Mouse (Mus musculus): ENCODE measurements around the gene Wbp1l. TPM values are rescaled to one million over a fixed set of nuclear protein-coding genes. Genes with fewer than 3 reads are reported as not detected.

The Wbp1l gene
- polyA plus RNA-seq, 1 experiment from 2014 or later, result 40.7 TPM

GRCm38 (mm10) chr19:46662784-46663183, 63.9 kb downstream of the Wbp1l start:
- H3K9ac ChIP-seq (ENCODE audit: low read depth, low read length), result no peak overlapping the region
- H3K27me3 ChIP-seq (replicated peaks; ENCODE audit: control insufficient read depth, insufficient read depth, low read length), result no peaks in the 10 kb centered on the region
- no peak overlapping the region for H3K4me2 ChIP-seq
- H3K36me3 ChIP-seq (ENCODE audit: control insufficient read depth, insufficient read depth, low read length), result no peaks in the 10 kb centered on the region
- no peak for ATAC-seq (replicated peaks; ENCODE audit: low FRiP score)
- H3K4me3 ChIP-seq (ENCODE audit: low read depth, low read length), result no peak overlapping the region
- H3K9me3 ChIP-seq (ENCODE audit: control insufficient read depth, low read length), result no peaks in the 10 kb centered on the region
- no peak overlapping the region for H3K27ac ChIP-seq (ENCODE audit: low read depth, low read length)
- no peak for DNase-seq (ENCODE audit: low spot score)
- 81% methylated on average over 6 of the region's 6 CpGs for whole genome bisulfite sequencing
- H3K4me1 ChIP-seq (replicated peaks; ENCODE audit: control insufficient read depth, insufficient read depth, low read length), result peaks cover 2% of the 10 kb centered on the region; the same call in 1 of the 2 replicates

GRCm38 (mm10) chr19:46665474-46665873, 66.6 kb downstream of the Wbp1l start:
- DNase-seq (ENCODE audit: low spot score), result no peak
- Histone ChIP-seq H3K27me3 (replicated peaks; ENCODE audit: control insufficient read depth, insufficient read depth, low read length) (no peaks in the 10 kb centered on the region), H3K36me3 (ENCODE audit: control insufficient read depth, insufficient read depth, low read length) (no peaks in the 10 kb centered on the region), H3K4me2 (no peak overlapping the region), H3K9me3 (ENCODE audit: control insufficient read depth, low read length) (no peaks in the 10 kb centered on the region), H3K4me1 (replicated peaks; ENCODE audit: control insufficient read depth, insufficient read depth, low read length) (peaks cover 15% of the 10 kb centered on the region), H3K9ac (ENCODE audit: low read depth, low read length) (no peak overlapping the region), H3K4me3 (ENCODE audit: low read depth, low read length) (no peak overlapping the region), H3K27ac (ENCODE audit: low read depth, low read length) (no peak overlapping the region)
- 69% methylated on average over 7 of the region's 7 CpGs for WGBS
- ATAC-seq (replicated peaks; ENCODE audit: low FRiP score), result no peak

GRCm38 (mm10) chr19:46667300-46667699, 68.4 kb downstream of the Wbp1l start:
- Histone ChIP-seq H3K9ac (ENCODE audit: low read depth, low read length) (no peak overlapping the region), H3K4me3 (ENCODE audit: low read depth, low read length) (no peak overlapping the region), H3K4me1 (replicated peaks; ENCODE audit: control insufficient read depth, insufficient read depth, low read length) (peaks cover 17% of the 10 kb centered on the region), H3K36me3 (ENCODE audit: control insufficient read depth, insufficient read depth, low read length) (no peaks in the 10 kb centered on the region), H3K9me3 (ENCODE audit: control insufficient read depth, low read length) (no peaks in the 10 kb centered on the region), H3K27me3 (replicated peaks; ENCODE audit: control insufficient read depth, insufficient read depth, low read length) (no peaks in the 10 kb centered on the region; the same call in 1 of the 2 replicates), H3K27ac (ENCODE audit: low read depth, low read length) (no peak overlapping the region), H3K4me2 (no peak overlapping the region)
- ATAC-seq (replicated peaks; ENCODE audit: low FRiP score), result no peak
- DNase-seq (ENCODE audit: low spot score), result no peak
- WGBS, result 42% methylated on average over 11 of the region's 11 CpGs

- H3K9ac ChIP-seq (ENCODE audit: low read depth, low read length), result no peak overlapping the region
- H3K36me3 ChIP-seq (ENCODE audit: control insufficient read depth, insufficient read depth, low read length), result no peaks in the 10 kb centered on the region
- H3K4me1 ChIP-seq (replicated peaks; ENCODE audit: control insufficient read depth, insufficient read depth, low read length), result peaks cover 20% of the 10 kb centered on the region
- H3K27me3 ChIP-seq (replicated peaks; ENCODE audit: control insufficient read depth, insufficient read depth, low read length), result no peaks in the 10 kb centered on the region; the same call in 1 of the 2 replicates
- no peak overlapping the region for H3K27ac ChIP-seq (ENCODE audit: low read depth, low read length)
- no peak overlapping the region for H3K4me2 ChIP-seq
- no peak overlapping the region for H3K4me3 ChIP-seq (ENCODE audit: low read depth, low read length)
- no peaks in the 10 kb centered on the region for H3K9me3 ChIP-seq (ENCODE audit: control insufficient read depth, low read length)
- peak; percentile 64 for ATAC-seq (replicated peaks; ENCODE audit: low FRiP score)
- DNase-seq (ENCODE audit: low spot score), result no peak
- WGBS, result 76% methylated on average over 10 of the region's 10 CpGs
These were observed 69.4 kb downstream of the Wbp1l start for GRCm38 (mm10) chr19:46668263-46668662.

GRCm38 (mm10) chr19:46669802-46670201, 70.9 kb downstream of the Wbp1l start:
- peak overlapping the region; percentile 2 for H3K4me2 ChIP-seq
- WGBS, result 31% methylated on average over 5 of the region's 5 CpGs
- no peak overlapping the region for H3K9ac ChIP-seq (ENCODE audit: low read depth, low read length)
- H3K4me1 ChIP-seq (replicated peaks; ENCODE audit: control insufficient read depth, insufficient read depth, low read length), result peaks cover 20% of the 10 kb centered on the region
- DNase-seq (ENCODE audit: low spot score), result no peak
- no peaks in the 10 kb centered on the region; the same call in 1 of the 2 replicates for H3K27me3 ChIP-seq (replicated peaks; ENCODE audit: control insufficient read depth, insufficient read depth, low read length)
- no peaks in the 10 kb centered on the region for H3K36me3 ChIP-seq (ENCODE audit: control insufficient read depth, insufficient read depth, low read length)
- H3K9me3 ChIP-seq (ENCODE audit: control insufficient read depth, low read length), result no peaks in the 10 kb centered on the region
- H3K27ac ChIP-seq (ENCODE audit: low read depth, low read length), result no peak overlapping the region
- H3K4me3 ChIP-seq (ENCODE audit: low read depth, low read length), result no peak overlapping the region
- no peak for ATAC-seq (replicated peaks; ENCODE audit: low FRiP score)

- WGBS, result 24% methylated on average over 13 of the region's 13 CpGs
- no peaks in the 10 kb centered on the region; the same call in 1 of the 2 replicates for H3K27me3 ChIP-seq (replicated peaks; ENCODE audit: control insufficient read depth, insufficient read depth, low read length)
- DNase-seq (ENCODE audit: low spot score) (peak; percentile 53), ATAC-seq (replicated peaks; ENCODE audit: low FRiP score) (no peak; the same call in 1 of the 2 replicates)
- H3K9me3 ChIP-seq (ENCODE audit: control insufficient read depth, low read length), result no peaks in the 10 kb centered on the region
- H3K36me3 ChIP-seq (ENCODE audit: control insufficient read depth, insufficient read depth, low read length), result no peaks in the 10 kb centered on the region
- H3K4me2 ChIP-seq, result no peak overlapping the region
- peaks cover 20% of the 10 kb centered on the region for H3K4me1 ChIP-seq (replicated peaks; ENCODE audit: control insufficient read depth, insufficient read depth, low read length)
- no peak overlapping the region for H3K4me3 ChIP-seq (ENCODE audit: low read depth, low read length)
- no peak overlapping the region for H3K9ac ChIP-seq (ENCODE audit: low read depth, low read length)
- no peak overlapping the region for H3K27ac ChIP-seq (ENCODE audit: low read depth, low read length)
These were observed 71.8 kb downstream of the Wbp1l start for GRCm38 (mm10) chr19:46670691-46671090.

- ATAC-seq (replicated peaks; ENCODE audit: low FRiP score), result no peak
- Histone ChIP-seq H3K36me3 (ENCODE audit: control insufficient read depth, insufficient read depth, low read length) (no peaks in the 10 kb centered on the region), H3K27me3 (replicated peaks; ENCODE audit: control insufficient read depth, insufficient read depth, low read length) (no peaks in the 10 kb centered on the region; the same call in 1 of the 2 replicates), H3K9me3 (ENCODE audit: control insufficient read depth, low read length) (no peaks in the 10 kb centered on the region), H3K4me2 (no peak within 1 kb of the TSS), H3K4me3 (ENCODE audit: low read depth, low read length) (no peak within 1 kb of the TSS), H3K9ac (ENCODE audit: low read depth, low read length) (no peak within 1 kb of the TSS), H3K4me1 (replicated peaks; ENCODE audit: control insufficient read depth, insufficient read depth, low read length) (peaks cover 20% of the 10 kb centered on the region), H3K27ac (ENCODE audit: low read depth, low read length) (no peak within 1 kb of the TSS)
- DNase-seq (ENCODE audit: low spot score), result no peak
- WGBS, result 51% methylated on average over 5 of the region's 5 CpGs
These were observed 74.0 kb downstream of the Wbp1l start, which contains the start of gene Cyp17a1 for GRCm38 (mm10) chr19:46672766-46673418. TSS of gene Cyp17a1 (minus strand) at chr19:46673172.

- DNase-seq (ENCODE audit: low spot score) (no peak), ATAC-seq (replicated peaks; ENCODE audit: low FRiP score) (no peak)
- Histone ChIP-seq H3K27ac (ENCODE audit: low read depth, low read length) (no peak overlapping the region), H3K9ac (ENCODE audit: low read depth, low read length) (no peak overlapping the region), H3K4me2 (no peak overlapping the region), H3K4me1 (replicated peaks; ENCODE audit: control insufficient read depth, insufficient read depth, low read length) (peaks cover 10% of the 10 kb centered on the region; the same call in 1 of the 2 replicates), H3K9me3 (ENCODE audit: control insufficient read depth, low read length) (no peaks in the 10 kb centered on the region), H3K36me3 (ENCODE audit: control insufficient read depth, insufficient read depth, low read length) (no peaks in the 10 kb centered on the region), H3K27me3 (replicated peaks; ENCODE audit: control insufficient read depth, insufficient read depth, low read length) (no peaks in the 10 kb centered on the region; the same call in 1 of the 2 replicates), H3K4me3 (ENCODE audit: low read depth, low read length) (no peak overlapping the region)
- WGBS, result 86% methylated on average over 3 of the region's 3 CpGs
These were observed 76.8 kb downstream of the Wbp1l start for GRCm38 (mm10) chr19:46675641-46676040.

Data from liver, embryonic 11.5 days (tissue).